8 mouse cellular contexts compared by ENCODE assay signal in the genomic region with DNA sequence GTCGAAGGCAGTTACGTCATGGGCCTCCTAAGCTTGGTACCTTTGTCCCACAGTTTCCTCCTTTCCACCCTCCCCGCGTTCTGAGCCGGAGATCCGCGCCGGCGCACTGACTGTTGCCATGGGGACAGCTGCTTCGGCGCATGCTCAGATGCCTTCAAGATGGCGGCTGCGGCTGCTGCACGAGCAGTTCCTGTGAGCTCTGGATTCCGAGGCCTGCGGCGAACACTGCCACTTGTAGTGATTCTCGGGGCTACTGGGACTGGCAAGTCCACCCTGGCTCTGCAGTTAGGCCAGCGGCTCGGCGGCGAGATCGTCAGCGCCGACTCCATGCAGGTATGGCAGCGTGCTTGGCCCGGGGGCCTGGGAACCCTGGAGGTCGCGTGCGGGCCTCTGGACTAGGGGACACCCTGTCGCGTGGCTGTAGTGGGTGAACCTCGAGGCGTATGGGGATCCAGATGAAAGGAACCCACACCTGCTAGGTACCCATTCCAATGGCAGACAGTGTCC. TPM values are rescaled to one million over a fixed set of nuclear protein-coding genes. Genes with fewer than 3 reads are reported as not detected.
DNase-seq lines count a peak whose midpoint lies in the region; ATAC-seq and TF ChIP-seq lines count a peak whose summit lies in the region.

A gene (plus strand): TSS at position 147 of the 507 bp plus-strand sequence.

- H3K36me3 ChIP-seq in ES-Bruce4 (ENCODE audit: control insufficient read depth, insufficient read depth, low read length, poor library complexity, severe bottlenecking): no peaks in the 10 kb centered on the region; the same call in 1 of the 2 replicates
- peaks cover 10% of the 10 kb centered on the region; the same call in 1 of the 2 replicates for H3K36me3 ChIP-seq in forebrain, embryonic 13.5 days (ENCODE audit: poor library complexity, severe bottlenecking)
- no peaks in the 10 kb centered on the region for H3K36me3 ChIP-seq in neural tube, embryonic 15.5 days

- peak; percentile 96 for ATAC-seq in cerebellum, adult (ENCODE audit: insufficient number of reproducible peaks, low FRiP score, low TSS enrichment)
- peak; percentile 91 for ATAC-seq in forebrain, embryonic 13.5 days
- ATAC-seq in neural tube, embryonic 15.5 days (ENCODE audit: low FRiP score): peak; percentile 82

- peak within 1 kb of the TSS; percentile 98 for H3K4me2 ChIP-seq in forebrain, embryonic 13.5 days
- H3K4me2 ChIP-seq in neural tube, embryonic 15.5 days: peak within 1 kb of the TSS; percentile 82

- peak; percentile 94 to 96 for DNase-seq in heart, postnatal 10 days
- peak; percentile 94 for DNase-seq in layer of hippocampus, adult 11-12 months (ENCODE audit: low spot score)
- peak; percentile 94 to 96 for DNase-seq in lung, adult 18-20 months
- DNase-seq in testis, postnatal 14 days (ENCODE audit: low spot score): peak; percentile 94

- no peaks in the 10 kb centered on the region for H3K27me3 ChIP-seq in ES-Bruce4 (ENCODE audit: control insufficient read depth, insufficient read depth, low read length, poor library complexity, severe bottlenecking)
- H3K27me3 ChIP-seq in forebrain, embryonic 13.5 days: no peaks in the 10 kb centered on the region
- no peaks in the 10 kb centered on the region for H3K27me3 ChIP-seq in neural tube, embryonic 15.5 days (replicated peaks)

- TF ChIP-seq CTCF in ES-Bruce4 (IDR thresholded peaks at IDR 0.05; ENCODE audit: low read depth, low read length): no peak

- TF ChIP-seq EP300 in ES-Bruce4 (IDR thresholded peaks at IDR 0.05; ENCODE audit: insufficient read depth, low read depth, low read length): peak; percentile 47; the same call in 1 of the 2 replicates

- H3K4me1 ChIP-seq in ES-Bruce4 (ENCODE audit: control insufficient read depth, insufficient read depth, low read length): peaks cover 2% of the 10 kb centered on the region
- H3K4me1 ChIP-seq in forebrain, embryonic 13.5 days: peaks cover 61% of the 10 kb centered on the region
- peaks cover 66% of the 10 kb centered on the region for H3K4me1 ChIP-seq in neural tube, embryonic 15.5 days

- intact Hi-C loops in heart, postnatal 10 days (cut with DNase I): no loop called here

- peak within 1 kb of the TSS; percentile 90 for H3K4me3 ChIP-seq in ES-Bruce4 (ENCODE audit: low read depth, low read length)
- peak within 1 kb of the TSS; percentile 80 for H3K4me3 ChIP-seq in forebrain, embryonic 13.5 days
- peak within 1 kb of the TSS; percentile 82 for H3K4me3 ChIP-seq in neural tube, embryonic 15.5 days (replicated peaks)

- H3K9ac ChIP-seq in ES-Bruce4 (ENCODE audit: low read depth, poor library complexity, severe bottlenecking): peak within 1 kb of the TSS; percentile 82
- H3K9ac ChIP-seq in forebrain, embryonic 13.5 days: peak within 1 kb of the TSS; percentile 89
- peak within 1 kb of the TSS; percentile 85 for H3K9ac ChIP-seq in neural tube, embryonic 15.5 days (replicated peaks)

- peak; percentile 69 for TF ChIP-seq POLR2A in ES-Bruce4 (IDR thresholded peaks at IDR 0.05; ENCODE audit: insufficient read depth, low read length)

- peak within 1 kb of the TSS; percentile 14 for H3K27ac ChIP-seq in ES-Bruce4 (ENCODE audit: insufficient read depth, low read length)
- H3K27ac ChIP-seq in forebrain, embryonic 13.5 days: peak within 1 kb of the TSS; percentile 95
- H3K27ac ChIP-seq in neural tube, embryonic 15.5 days (replicated peaks): peak within 1 kb of the TSS; percentile 97

- no peaks in the 10 kb centered on the region for H3K9me3 ChIP-seq in ES-Bruce4 (replicated peaks; ENCODE audit: control insufficient read depth, insufficient read depth, low read length, poor library complexity, severe bottlenecking)
- no peaks in the 10 kb centered on the region for H3K9me3 ChIP-seq in forebrain, embryonic 13.5 days (replicated peaks)
- H3K9me3 ChIP-seq in neural tube, embryonic 15.5 days (replicated peaks): no peaks in the 10 kb centered on the region

- WGBS in forebrain, embryonic 13.5 days: under 1% methylated on average over 34 of the region's 34 CpGs
- under 1% methylated on average over 34 of the region's 34 CpGs for WGBS in neural tube, embryonic 15.5 days

RNA-seq across cellular contexts. Expression of the gene that starts here (rescaled TPM):
- 32.7 and 33.0 TPM in 2 replicates for polyA plus RNA-seq in ES-Bruce4 (2011; ENCODE audit: insufficient read depth, insufficient read length, low read depth, missing spikeins)
- 26.0 and 31.9 TPM in 2 replicates for polyA plus RNA-seq in forebrain, embryonic 13.5 days (2015; fragmentation: Nextera tagmentation; extraction: Ambion mirVana)
- total RNA-seq in heart, postnatal 10 days (2021): 1 to 10 TPM; 7.7 to 8.3 TPM
- 21.0 and 21.9 TPM in 2 replicates for polyA plus RNA-seq in neural tube, embryonic 15.5 days (2015; fragmentation: Nextera tagmentation; extraction: Ambion mirVana)

Comparison
In these comparisons a context has a peak if more than half of its experiments do, and no peak if none do; other contexts are left out.
1. Peak in every context shown above with its lines: DNase-seq, ATAC-seq, H3K4me3 ChIP-seq and H3K27ac ChIP-seq.
2. H3K27ac ChIP-seq: peak in every context shown above with its lines; median percentile 97 in neural tube, embryonic 15.5 days; 95 in forebrain, embryonic 13.5 days; 14 in ES-Bruce4.